Mouse (Mus musculus): ENCODE measurements around the gene Tnp1.

- TF ChIP-seq POLR2A (IDR thresholded peaks at IDR 0.05; ENCODE audit: insufficient read depth, low read length) (no peak), CTCF (IDR thresholded peaks at IDR 0.05; ENCODE audit: low read depth, low read length) (no peak), EP300 (IDR thresholded peaks at IDR 0.05; ENCODE audit: insufficient read depth, low read depth, low read length) (no peak)
Measured at GRCm38 (mm10) chr1:73040691-73041425, 25.1 kb upstream of the Tnp1 start.
